Mouse (Mus musculus) testis, adult 2 months (tissue): ENCODE data around the gene Osm.

Experiments used
- CTCF ChIP-seq: fragments of 200-500 bp; IDR thresholded peaks from 2 replicates; pipeline ENCODE4 v1.5.1; 2012; ENCODE audit warnings: low read depth, mild to moderate bottlenecking, inconsistent platforms, low read length, moderate library complexity; ENCODE audit not compliant: control insufficient read depth, insufficient read depth, insufficient replicate concordance
- POLR2A ChIP-seq: fragments of 200-500 bp; IDR thresholded peaks from 2 replicates; pipeline ENCODE4 v1.6.1; 2012; ENCODE audit warnings: low read depth, mild to moderate bottlenecking, inconsistent platforms, low read length, moderate library complexity; ENCODE audit not compliant: control insufficient read depth

DNA sequence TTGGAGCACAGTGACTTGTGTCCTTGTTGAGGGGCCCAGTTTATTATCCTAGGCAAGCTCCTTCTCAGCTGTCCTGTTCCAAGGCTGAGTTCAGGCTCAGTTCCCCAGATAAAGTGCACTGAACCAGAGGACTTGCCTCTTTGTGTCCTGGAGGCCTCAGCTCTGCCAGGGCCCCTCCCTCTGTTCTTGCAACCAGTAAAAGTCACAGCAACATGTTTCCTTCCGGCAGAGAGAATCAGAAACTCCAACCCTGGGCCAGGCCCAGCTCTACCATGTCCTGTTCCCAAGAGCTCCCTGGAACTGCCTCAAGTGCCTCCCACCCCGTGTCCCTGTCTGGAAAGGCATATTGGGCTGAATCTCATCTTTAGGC, 32.5 kb upstream of the Osm start:
- TF ChIP-seq CTCF (no peak), POLR2A (no peak)
